Mouse (Mus musculus): ENCODE data around the gene Csmd2. TPM values are rescaled to one million over a fixed set of nuclear protein-coding genes. Genes with fewer than 3 reads are reported as not detected.

Csmd2 gene
- polyA plus RNA-seq, 1 experiment from 2014 or later = not detected

GRCm38 (mm10) chr4:128383800-128384199 is 396.1 kb downstream of the Csmd2 start:
- Histone ChIP-seq H3K4me2 (replicated peaks; ENCODE audit: low read depth, low read length) (no peak overlapping the region), H3K27me3 (ENCODE audit: insufficient read depth, low read length) (no peaks in the 10 kb centered on the region), H3K9me3 (ENCODE audit: low read length) (no peaks in the 10 kb centered on the region), H3K4me1 (ENCODE audit: insufficient read depth, low read length) (no peaks in the 10 kb centered on the region), H3K9ac (replicated peaks; ENCODE audit: low read length) (no peak overlapping the region), H3K4me3 (ENCODE audit: low read length) (no peak overlapping the region), H3K36me3 (ENCODE audit: insufficient read depth, low read length) (no peaks in the 10 kb centered on the region), H3K27ac (ENCODE audit: low read length) (no peak overlapping the region)
- ATAC-seq (ENCODE audit: low FRiP score, low TSS enrichment) = no peak
- 93% methylated on average over 7 of the region's 7 CpGs for WGBS

GRCm38 (mm10) chr4:128391484-128391883 is 403.8 kb downstream of the Csmd2 start:
- H3K4me1 ChIP-seq (ENCODE audit: insufficient read depth, low read length) = peaks cover 7% of the 10 kb centered on the region; the same call in 1 of the 2 replicates
- H3K27me3 ChIP-seq (ENCODE audit: insufficient read depth, low read length) = no peaks in the 10 kb centered on the region
- no peak overlapping the region for H3K4me2 ChIP-seq (replicated peaks; ENCODE audit: low read depth, low read length)
- ATAC-seq (ENCODE audit: low FRiP score, low TSS enrichment) = no peak
- no peak overlapping the region for H3K27ac ChIP-seq (ENCODE audit: low read length)
- H3K36me3 ChIP-seq (ENCODE audit: insufficient read depth, low read length) = no peaks in the 10 kb centered on the region
- no peaks in the 10 kb centered on the region for H3K9me3 ChIP-seq (ENCODE audit: low read length)
- 92% methylated on average over 5 of the region's 5 CpGs for WGBS
- no peak overlapping the region for H3K9ac ChIP-seq (replicated peaks; ENCODE audit: low read length)
- no peak overlapping the region for H3K4me3 ChIP-seq (ENCODE audit: low read length)

GRCm38 (mm10) chr4:128392279-128392678 is 404.6 kb downstream of the Csmd2 start:
- no peak for ATAC-seq (ENCODE audit: low FRiP score, low TSS enrichment)
- H3K9me3 ChIP-seq (ENCODE audit: low read length) = no peaks in the 10 kb centered on the region
- no peak overlapping the region for H3K4me3 ChIP-seq (ENCODE audit: low read length)
- H3K4me2 ChIP-seq (replicated peaks; ENCODE audit: low read depth, low read length) = no peak overlapping the region
- no peak overlapping the region for H3K9ac ChIP-seq (replicated peaks; ENCODE audit: low read length)
- H3K27me3 ChIP-seq (ENCODE audit: insufficient read depth, low read length) = no peaks in the 10 kb centered on the region
- H3K4me1 ChIP-seq (ENCODE audit: insufficient read depth, low read length) = peaks cover 7% of the 10 kb centered on the region; the same call in 1 of the 2 replicates
- no peaks in the 10 kb centered on the region for H3K36me3 ChIP-seq (ENCODE audit: insufficient read depth, low read length)
- no peak overlapping the region for H3K27ac ChIP-seq (ENCODE audit: low read length)
- 40% methylated on average over 3 of the region's 3 CpGs for WGBS

- H3K4me3 ChIP-seq (ENCODE audit: low read length) = no peak overlapping the region
- ATAC-seq (ENCODE audit: low FRiP score, low TSS enrichment) = no peak
- WGBS = 62% methylated on average over 4 of the region's 4 CpGs
- H3K36me3 ChIP-seq (ENCODE audit: insufficient read depth, low read length) = no peaks in the 10 kb centered on the region
- H3K4me1 ChIP-seq (ENCODE audit: insufficient read depth, low read length) = peaks cover 7% of the 10 kb centered on the region; the same call in 1 of the 2 replicates
- no peaks in the 10 kb centered on the region for H3K27me3 ChIP-seq (ENCODE audit: insufficient read depth, low read length)
- no peak overlapping the region for H3K9ac ChIP-seq (replicated peaks; ENCODE audit: low read length)
- no peak overlapping the region for H3K27ac ChIP-seq (ENCODE audit: low read length)
- no peaks in the 10 kb centered on the region for H3K9me3 ChIP-seq (ENCODE audit: low read length)
- no peak overlapping the region for H3K4me2 ChIP-seq (replicated peaks; ENCODE audit: low read depth, low read length)
These were observed 406.2 kb downstream of the Csmd2 start for GRCm38 (mm10) chr4:128393864-128394263.

- 88% methylated on average over 5 of the region's 5 CpGs for WGBS
- Histone ChIP-seq H3K9ac (replicated peaks; ENCODE audit: low read length) (no peak overlapping the region), H3K4me1 (ENCODE audit: insufficient read depth, low read length) (peaks cover 7% of the 10 kb centered on the region; the same call in 1 of the 2 replicates), H3K27ac (ENCODE audit: low read length) (no peak overlapping the region), H3K4me3 (ENCODE audit: low read length) (no peak overlapping the region), H3K27me3 (ENCODE audit: insufficient read depth, low read length) (no peaks in the 10 kb centered on the region), H3K9me3 (ENCODE audit: low read length) (no peaks in the 10 kb centered on the region), H3K36me3 (ENCODE audit: insufficient read depth, low read length) (no peaks in the 10 kb centered on the region), H3K4me2 (replicated peaks; ENCODE audit: low read depth, low read length) (no peak overlapping the region)
- ATAC-seq (ENCODE audit: low FRiP score, low TSS enrichment) = no peak
These were observed 409.0 kb downstream of the Csmd2 start for GRCm38 (mm10) chr4:128396616-128397015.

- WGBS = 56% methylated on average over 7 of the region's 7 CpGs
- Histone ChIP-seq H3K27ac (ENCODE audit: low read length) (no peak overlapping the region), H3K4me3 (ENCODE audit: low read length) (no peak overlapping the region), H3K36me3 (ENCODE audit: insufficient read depth, low read length) (no peaks in the 10 kb centered on the region), H3K9me3 (ENCODE audit: low read length) (no peaks in the 10 kb centered on the region), H3K4me2 (replicated peaks; ENCODE audit: low read depth, low read length) (no peak overlapping the region), H3K27me3 (ENCODE audit: insufficient read depth, low read length) (no peaks in the 10 kb centered on the region), H3K4me1 (ENCODE audit: insufficient read depth, low read length) (no peaks in the 10 kb centered on the region), H3K9ac (replicated peaks; ENCODE audit: low read length) (no peak overlapping the region)
- ATAC-seq (ENCODE audit: low FRiP score, low TSS enrichment) = no peak
These were observed 410.1 kb downstream of the Csmd2 start for GRCm38 (mm10) chr4:128397804-128398203.

GRCm38 (mm10) chr4:128398948-128399347 is 411.3 kb downstream of the Csmd2 start:
- Histone ChIP-seq H3K4me1 (ENCODE audit: insufficient read depth, low read length) (no peaks in the 10 kb centered on the region), H3K27ac (ENCODE audit: low read length) (no peak overlapping the region), H3K9ac (replicated peaks; ENCODE audit: low read length) (no peak overlapping the region), H3K4me2 (replicated peaks; ENCODE audit: low read depth, low read length) (no peak overlapping the region), H3K9me3 (ENCODE audit: low read length) (no peaks in the 10 kb centered on the region), H3K27me3 (ENCODE audit: insufficient read depth, low read length) (no peaks in the 10 kb centered on the region), H3K36me3 (ENCODE audit: insufficient read depth, low read length) (no peaks in the 10 kb centered on the region), H3K4me3 (ENCODE audit: low read length) (no peak overlapping the region)
- WGBS = 39% methylated on average over 7 of the region's 7 CpGs
- no peak for ATAC-seq (ENCODE audit: low FRiP score, low TSS enrichment)

GRCm38 (mm10) chr4:128400016-128400415 is 412.4 kb downstream of the Csmd2 start:
- H3K36me3 ChIP-seq (ENCODE audit: insufficient read depth, low read length) = no peaks in the 10 kb centered on the region
- WGBS = 87% methylated on average over 6 of the region's 6 CpGs
- no peaks in the 10 kb centered on the region for H3K9me3 ChIP-seq (ENCODE audit: low read length)
- H3K27ac ChIP-seq (ENCODE audit: low read length) = no peak overlapping the region
- H3K4me3 ChIP-seq (ENCODE audit: low read length) = no peak overlapping the region
- no peaks in the 10 kb centered on the region for H3K27me3 ChIP-seq (ENCODE audit: insufficient read depth, low read length)
- H3K4me2 ChIP-seq (replicated peaks; ENCODE audit: low read depth, low read length) = no peak overlapping the region
- ATAC-seq (ENCODE audit: low FRiP score, low TSS enrichment) = no peak
- H3K9ac ChIP-seq (replicated peaks; ENCODE audit: low read length) = no peak overlapping the region
- H3K4me1 ChIP-seq (ENCODE audit: insufficient read depth, low read length) = no peaks in the 10 kb centered on the region

GRCm38 (mm10) chr4:128401591-128401990 is 413.9 kb downstream of the Csmd2 start:
- no peak for ATAC-seq (ENCODE audit: low FRiP score, low TSS enrichment)
- Histone ChIP-seq H3K4me1 (ENCODE audit: insufficient read depth, low read length) (no peaks in the 10 kb centered on the region), H3K4me2 (replicated peaks; ENCODE audit: low read depth, low read length) (no peak overlapping the region), H3K27ac (ENCODE audit: low read length) (no peak overlapping the region), H3K9me3 (ENCODE audit: low read length) (no peaks in the 10 kb centered on the region), H3K27me3 (ENCODE audit: insufficient read depth, low read length) (no peaks in the 10 kb centered on the region), H3K9ac (replicated peaks; ENCODE audit: low read length) (no peak overlapping the region), H3K36me3 (ENCODE audit: insufficient read depth, low read length) (no peaks in the 10 kb centered on the region), H3K4me3 (ENCODE audit: low read length) (no peak overlapping the region)
- 83% methylated on average over 3 of the region's 3 CpGs for WGBS

- no peak overlapping the region for H3K4me2 ChIP-seq (replicated peaks; ENCODE audit: low read depth, low read length)
- no peaks in the 10 kb centered on the region for H3K36me3 ChIP-seq (ENCODE audit: insufficient read depth, low read length)
- 81% methylated on average over 1 of the region's 1 CpGs for WGBS
- H3K4me3 ChIP-seq (ENCODE audit: low read length) = no peak overlapping the region
- no peak for ATAC-seq (ENCODE audit: low FRiP score, low TSS enrichment)
- H3K9ac ChIP-seq (replicated peaks; ENCODE audit: low read length) = no peak overlapping the region
- H3K9me3 ChIP-seq (ENCODE audit: low read length) = no peaks in the 10 kb centered on the region
- no peak overlapping the region for H3K27ac ChIP-seq (ENCODE audit: low read length)
- H3K4me1 ChIP-seq (ENCODE audit: insufficient read depth, low read length) = no peaks in the 10 kb centered on the region
- no peaks in the 10 kb centered on the region for H3K27me3 ChIP-seq (ENCODE audit: insufficient read depth, low read length)
These were observed 415.0 kb downstream of the Csmd2 start for GRCm38 (mm10) chr4:128402706-128403105.
